Mouse (Mus musculus): ENCODE measurements around the gene Itgb2l.

GRCm38 (mm10) chr16:96408064-96408465 is 35.4 kb downstream of the Itgb2l start:
- TF ChIP-seq CTCF (IDR thresholded peaks at IDR 0.05; ENCODE audit: extremely low read depth, insufficient read length, insufficient replicate concordance, low read depth, low read length) = no peak
- TF ChIP-seq POLR2A (IDR thresholded peaks at IDR 0.05; ENCODE audit: low read depth, low read length) = no peak
